Mouse (Mus musculus) frontal cortex, postnatal 14 days (tissue): ENCODE measurements around the gene Gm39566.
A peak's percentile ranks its signal among the peaks of the same experiment; 100 is the strongest.

Source experiments
- DNase-seq, 2 experiments: peaks; one replicate each; pipeline ENCODE4 v3.0.0; 2022; ENCODE audit warnings: low spot score in 2 of 2

The Gm39566 gene

GRCm38 (mm10) chr11:69834001-69834549 lies 19.0 kb upstream of the Gm39566 start:
- DNase-seq, result no peak

GRCm38 (mm10) chr11:69833554-69833953 lies 18.5 kb upstream of the Gm39566 start:
- DNase-seq, result no peak

DNA sequence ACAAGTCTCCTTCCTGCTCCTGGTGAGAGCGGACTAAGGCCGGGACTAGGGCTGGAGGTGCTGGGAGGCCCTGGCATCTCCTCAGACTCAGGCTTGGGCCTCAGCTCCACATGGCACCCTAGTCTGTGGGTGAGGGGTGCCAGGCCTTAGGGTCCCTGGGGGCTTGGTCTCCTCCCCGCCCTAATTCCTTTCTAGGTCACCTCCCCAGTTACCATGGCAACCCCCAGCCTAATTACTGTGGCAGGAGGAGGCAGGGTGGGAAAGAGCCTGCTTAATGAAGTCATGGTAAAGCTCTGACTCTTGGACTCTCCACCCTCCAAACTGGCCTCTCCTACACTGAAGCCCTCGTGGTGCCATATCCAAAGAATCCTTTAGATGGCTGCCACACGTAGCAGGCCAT lies 13.7 kb upstream of the Gm39566 start:
- DNase-seq, result no peak

GRCm38 (mm10) chr11:69823456-69823855 lies 8.4 kb upstream of the Gm39566 start:
- DNase-seq, result no peak

GRCm38 (mm10) chr11:69822080-69822479 lies 7.0 kb upstream of the Gm39566 start, which contains the start of gene Spem1:
TSS of gene Spem1 (minus strand) at chr11:69822180.
- DNase-seq, result no peak

DNA sequence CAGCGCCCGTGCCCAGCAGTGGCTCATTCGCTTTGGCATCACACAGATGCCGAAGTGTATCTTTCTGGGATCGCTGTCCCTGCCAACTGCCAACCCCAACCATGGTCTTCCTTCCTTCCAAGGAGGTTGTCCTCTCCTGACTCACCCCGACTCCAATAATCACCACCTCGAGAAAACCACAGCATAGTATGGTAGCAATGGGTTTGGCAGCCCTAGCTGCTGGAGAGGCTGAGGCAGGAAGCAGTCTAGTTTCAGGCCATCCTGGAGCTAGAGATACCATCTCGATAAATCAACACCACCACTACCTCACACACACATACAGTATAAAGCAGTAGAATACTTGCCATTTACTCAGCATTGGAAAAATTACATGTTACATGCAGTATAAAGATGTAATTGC lies 3.8 kb upstream of the Gm39566 start:
- DNase-seq, result no peak

DNA sequence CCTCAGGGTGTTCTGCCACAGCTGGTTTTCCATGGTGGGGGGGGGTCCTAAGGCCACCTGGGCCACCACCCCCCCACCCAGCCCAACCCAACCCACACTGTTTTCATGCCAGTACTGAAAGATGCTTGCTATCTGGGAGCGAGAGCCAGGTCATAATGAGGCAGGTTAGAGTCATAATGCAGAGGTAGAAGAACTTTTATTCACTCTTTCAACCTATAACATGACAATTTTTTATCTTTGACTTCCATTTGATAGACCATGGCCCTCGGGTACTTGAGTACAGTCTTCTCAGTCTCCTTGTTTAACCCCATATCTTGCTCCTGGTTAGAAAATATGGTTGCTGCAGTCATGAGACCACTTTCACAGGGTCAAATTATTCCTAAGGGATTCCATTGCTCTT lies 3.3 kb upstream of the Gm39566 start, which contains the start of gene Spem2:
TSS of gene Spem2 (minus strand) at position 101 of the 400 bp plus-strand sequence.
- DNase-seq, result no peak

GRCm38 (mm10) chr11:69816520-69816919 lies 1.4 kb upstream of the Gm39566 start:
- no peak for DNase-seq

- DNase-seq, result no peak
Observed at GRCm38 (mm10) chr11:69810280-69810679, 4.8 kb downstream of the Gm39566 start.

GRCm38 (mm10) chr11:69807641-69808040 lies 7.5 kb downstream of the Gm39566 start:
- DNase-seq, result no peak

- DNase-seq, result no peak
Observed at GRCm38 (mm10) chr11:69806378-69806777, 8.7 kb downstream of the Gm39566 start.

DNA sequence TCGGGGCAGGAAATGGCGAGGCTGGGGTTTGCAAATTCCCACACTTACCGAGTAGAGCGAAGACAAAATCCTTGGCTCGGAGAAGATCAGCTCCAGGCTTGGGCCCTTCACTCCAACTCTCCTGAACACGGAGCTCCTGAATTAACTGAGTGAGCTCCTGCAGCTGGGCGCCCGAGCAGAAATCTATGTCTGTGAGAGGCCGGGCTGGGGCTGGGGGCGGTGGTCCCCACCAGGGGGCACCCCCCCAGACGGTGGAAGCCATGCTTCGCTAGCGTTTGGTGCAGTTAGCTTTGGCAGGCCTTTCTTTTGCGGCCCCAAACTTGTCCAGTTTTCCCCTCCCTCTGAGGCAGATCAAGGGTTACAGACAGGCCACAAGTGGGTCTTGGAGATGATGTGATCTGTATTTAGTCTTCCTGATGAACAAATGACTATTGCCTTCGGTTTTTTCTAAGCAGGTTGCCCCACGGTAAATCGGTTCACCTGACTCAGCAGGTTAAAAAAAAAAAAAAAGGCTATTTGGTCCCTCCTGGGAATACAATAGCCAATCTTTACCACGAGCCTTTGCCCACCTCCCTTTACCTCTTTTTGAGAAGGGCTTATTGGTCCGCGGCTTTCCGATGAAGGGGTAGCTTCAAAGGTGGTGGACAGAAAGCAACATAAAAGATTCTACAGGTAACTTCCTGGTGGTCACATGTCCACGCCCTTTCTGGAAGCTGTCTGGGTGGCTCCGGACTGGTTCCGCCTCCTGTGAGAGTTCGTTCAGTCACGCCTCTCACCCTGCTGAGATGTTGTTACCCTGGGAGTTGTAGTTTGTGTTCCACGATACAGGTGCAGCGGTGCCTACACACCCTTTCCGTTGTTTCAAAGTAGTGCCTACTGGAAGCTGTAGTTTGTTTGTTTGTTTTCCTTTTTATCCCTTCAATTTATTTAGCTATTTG lies 9.9 kb downstream of the Gm39566 start, which contains the start of gene Tmem102:
TSS of gene Tmem102 (minus strand) at position 653 of the 938 bp plus-strand sequence.
- no peak for DNase-seq

DNA sequence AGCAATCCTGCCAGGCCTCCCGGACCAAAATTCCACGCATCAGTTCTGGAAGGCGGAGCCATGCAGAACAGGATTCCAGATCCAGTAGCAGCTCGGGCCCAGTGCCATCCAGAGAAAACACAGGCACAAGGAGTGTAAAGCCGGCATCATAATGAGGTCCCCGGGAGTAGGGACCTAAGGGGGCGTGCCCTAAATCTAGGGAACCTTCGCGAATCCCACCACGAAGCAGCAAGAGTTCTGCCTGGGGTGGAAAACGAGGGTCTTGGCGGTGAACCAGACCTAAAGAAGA lies 10.5 kb downstream of the Gm39566 start:
- no peak for DNase-seq

DNA sequence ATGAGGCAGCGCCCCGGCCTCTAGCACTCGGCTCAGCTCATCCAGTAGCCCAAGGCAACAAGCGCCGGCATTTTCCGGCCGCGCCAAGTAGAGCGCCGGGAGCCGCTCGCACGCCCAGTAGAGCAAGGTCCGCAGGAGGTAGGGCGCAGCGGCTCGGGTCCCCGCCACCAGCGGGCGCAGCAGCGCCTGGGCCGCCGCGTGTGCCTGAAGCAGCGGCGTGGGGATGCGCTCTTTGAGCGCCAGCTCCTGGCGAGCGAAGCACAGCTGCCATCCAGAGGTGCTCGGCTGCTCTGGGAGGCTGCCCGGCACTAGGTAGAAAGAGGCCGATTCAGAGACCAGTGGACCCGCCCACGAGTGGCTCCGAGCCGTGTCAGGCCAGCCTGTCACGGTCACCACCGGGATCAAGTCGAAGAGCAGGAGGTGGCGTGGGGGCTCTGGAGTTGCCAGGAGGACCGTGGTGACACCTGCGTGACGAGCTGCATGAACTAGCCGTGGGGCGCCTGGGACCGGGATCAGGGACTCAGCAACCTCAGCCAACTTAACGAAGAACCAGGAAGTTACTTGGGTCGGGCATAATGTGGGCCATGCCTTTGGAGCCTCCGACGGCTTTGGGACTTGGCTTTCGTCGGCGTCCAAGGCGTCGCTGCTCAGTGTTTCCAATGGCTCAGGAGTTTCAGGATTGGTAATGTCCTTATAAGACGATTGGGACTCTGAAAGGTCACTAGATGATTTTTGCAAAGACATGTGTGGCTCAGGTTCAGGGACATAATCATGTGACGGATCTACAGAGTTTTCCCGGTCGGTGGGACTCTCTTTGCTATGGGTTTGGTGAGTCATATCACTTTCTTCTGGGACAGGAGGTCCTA lies 11.1 kb downstream of the Gm39566 start:
- peak in 1 of 2 experiments; percentile 55 for DNase-seq

GRCm38 (mm10) chr11:69803328-69803727 lies 11.8 kb downstream of the Gm39566 start:
- DNase-seq, result no peak

- peak; percentile 69 to 79 for DNase-seq
Observed at GRCm38 (mm10) chr11:69802648-69803105, 12.4 kb downstream of the Gm39566 start.

- no peak for DNase-seq
Observed at GRCm38 (mm10) chr11:69801379-69801977, 13.6 kb downstream of the Gm39566 start, which contains the start of gene Fgf11. TSS of gene Fgf11 (minus strand) at chr11:69801857.

DNA sequence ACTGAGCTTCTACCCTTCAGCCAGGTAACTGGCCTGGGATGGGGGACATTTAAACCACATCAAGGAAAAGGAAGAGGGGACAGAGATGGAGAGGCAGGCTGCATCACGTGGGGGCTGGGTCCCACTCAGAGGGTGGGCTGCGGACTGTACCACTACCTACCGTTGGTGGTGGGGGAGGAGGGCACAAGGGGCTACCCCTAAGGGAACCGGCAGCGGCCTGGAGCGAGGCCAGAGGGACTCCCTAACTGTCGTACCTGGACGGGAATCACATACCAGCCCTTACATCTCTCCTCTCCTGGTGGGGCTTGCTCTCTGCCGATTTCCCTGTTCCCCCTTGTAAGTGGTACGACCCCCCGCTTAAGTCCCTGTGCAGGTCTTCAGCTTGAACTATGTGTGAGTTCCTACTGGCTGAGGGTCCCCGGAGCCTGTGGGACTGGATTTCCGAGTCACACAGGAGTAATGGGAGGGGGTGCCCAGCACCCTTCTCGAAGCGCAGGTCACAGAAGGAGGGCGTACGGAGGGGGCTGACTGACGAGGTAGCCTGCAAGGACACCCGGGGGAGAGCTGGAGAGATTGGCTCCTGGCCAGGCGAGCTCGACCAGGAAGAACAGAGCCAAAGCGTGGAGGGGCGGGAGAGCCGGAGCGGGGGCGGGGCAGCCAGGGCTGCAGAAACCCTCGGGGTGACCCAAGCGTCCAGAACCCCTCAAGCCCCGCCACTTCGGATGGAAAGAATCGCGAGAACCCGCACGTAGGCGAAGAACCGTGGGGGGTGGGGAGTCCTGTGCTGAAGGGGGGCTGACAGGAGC lies 14.5 kb downstream of the Gm39566 start:
- DNase-seq, result no peak

DNA sequence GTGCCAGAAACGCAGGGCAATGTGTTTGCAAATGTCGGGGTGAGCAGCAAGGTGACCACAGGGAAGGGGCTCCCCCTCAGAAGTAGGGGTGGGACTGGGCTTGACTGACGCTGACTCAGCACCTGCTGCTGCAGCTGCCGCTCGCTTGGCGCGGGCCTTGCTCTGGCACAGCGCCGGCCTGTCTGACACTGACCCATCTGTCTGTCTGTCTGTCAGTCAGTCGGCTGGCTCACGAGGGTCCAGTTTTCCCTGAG lies 15.0 kb downstream of the Gm39566 start:
- no peak for DNase-seq

GRCm38 (mm10) chr11:69799394-69800137 lies 15.5 kb downstream of the Gm39566 start:
- no peak for DNase-seq
